Mouse (Mus musculus) left cerebral cortex, adult 18-20 months (tissue): ENCODE measurements around the gene 6430571L13Rik. TPM values are rescaled to one million over a fixed set of nuclear protein-coding genes. Genes with fewer than 3 reads are reported as not detected.

Experiments
- DNase-seq, 2 experiments: peaks; one replicate each; pipeline ENCODE4 v3.0.0; 2021 to 2022; ENCODE audit warnings: low spot score in 2 of 2, mixed read lengths in 1 of 2
- long read RNA-seq, 2 experiments: library from polyadenylated mRNA; stranded (forward); transcript quantifications; one replicate each; pipeline ENCODE4 v2.0.0; 2021
- total RNA-seq, 2 experiments: library from RNA; stranded (reverse); gene quantifications; 2 replicates each; pipeline ENCODE4 v1.2.3; 2021

Gene 6430571L13Rik
- total RNA-seq: 1 to 10 TPM; 4.1 to 4.2 TPM
- long read RNA-seq, experiment 1, transcript 6430571L13Rik-201 (6 exons, 2,599 nt): major isoform, 5 of 6 reads
- long read RNA-seq, experiment 1, partial matches to known transcripts: 0 of 6 reads
- long read RNA-seq, experiment 1, other reads (novel, unspliced or antisense): 1 of 6 reads
- long read RNA-seq, experiment 2, partial matches to known transcripts: 1 of 5 reads
- long read RNA-seq, experiment 2, other reads (novel, unspliced or antisense): 0 of 5 reads

- peak; percentile 92 to 94 for DNase-seq
Observed at GRCm38 (mm10) chr9:107340267-107340859, at the start of gene 6430571L13Rik. Gene 6430571L13Rik, plus strand, starts transcription at chr9:107340602.

- peak; percentile 69 to 89 for DNase-seq
Observed at GRCm38 (mm10) chr9:107290897-107291296, 49.5 kb upstream of the 6430571L13Rik start.

DNA sequence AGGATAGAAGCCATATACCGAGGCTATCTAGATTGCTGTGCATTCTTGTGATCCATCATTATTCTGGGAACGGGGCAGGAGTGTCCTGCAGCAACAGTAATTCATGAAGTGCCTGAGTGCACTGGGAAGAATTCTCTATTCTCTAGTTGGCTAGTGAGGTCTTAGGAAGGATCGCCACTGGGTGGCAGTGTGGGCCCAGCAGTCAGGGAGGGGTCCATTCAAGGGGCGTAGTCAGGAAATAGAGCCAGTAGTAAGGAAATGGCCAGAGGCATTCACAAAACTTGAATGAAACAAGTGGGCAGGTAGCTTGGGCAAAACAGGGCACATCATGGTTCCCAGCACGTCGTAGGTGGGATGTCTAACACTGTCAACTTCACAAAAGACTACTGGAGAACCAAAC is 46.2 kb upstream of the 6430571L13Rik start:
- peak; percentile 71 to 79 for DNase-seq

DNA sequence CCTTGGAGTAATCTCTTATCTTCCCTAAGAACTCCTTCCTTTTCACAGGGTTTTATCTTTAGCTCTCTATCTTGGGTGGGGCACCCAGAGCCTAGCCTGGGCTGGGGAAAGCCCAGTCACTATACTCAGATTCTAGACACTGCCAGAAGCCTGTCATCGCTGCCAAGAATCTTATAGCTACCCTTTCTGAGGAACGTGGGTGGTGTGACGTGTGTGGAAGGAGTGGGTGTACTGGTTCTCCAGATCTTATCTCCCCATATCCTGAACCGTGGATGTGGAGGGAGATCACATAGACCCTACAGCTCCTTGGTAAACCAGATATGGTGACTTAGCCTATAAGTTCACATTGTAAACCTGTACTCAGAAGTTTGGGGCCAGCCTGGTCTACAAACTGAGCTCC is 44.8 kb upstream of the 6430571L13Rik start:
- DNase-seq: peak; percentile 49 to 55

DNA sequence AAGGTAGTCTGAATTCAATTTTAAA is 44.6 kb upstream of the 6430571L13Rik start, which contains the start of gene Cish:
Cish (plus strand) TSS at position 11 of the 25 bp plus-strand sequence.
- DNase-seq: no peak

GRCm38 (mm10) chr9:107296041-107296440 is 44.4 kb upstream of the 6430571L13Rik start:
- DNase-seq: no peak

DNA sequence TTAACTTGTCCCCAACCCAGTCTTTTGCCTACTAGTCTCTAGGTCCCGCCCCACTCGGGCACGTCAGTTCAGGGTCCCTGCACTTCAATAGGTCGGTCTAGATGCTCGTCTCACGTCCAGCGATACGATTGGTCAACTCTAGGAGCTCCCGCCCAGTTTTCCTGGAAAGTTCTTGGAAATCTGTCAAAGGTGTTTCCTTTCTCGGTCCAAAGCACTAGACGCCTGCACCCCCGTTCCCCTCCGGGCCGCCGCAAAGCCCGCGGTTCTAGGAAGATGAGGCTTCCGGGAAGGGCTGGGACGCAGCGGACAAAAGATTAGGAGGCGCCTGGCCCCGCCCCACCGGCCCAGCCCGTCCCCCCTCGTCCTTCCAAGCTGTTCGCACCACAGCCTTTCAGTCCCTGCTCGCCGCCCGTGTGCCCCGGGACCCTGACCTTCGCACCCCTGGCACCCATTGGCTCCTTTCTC is 43.9 kb upstream of the 6430571L13Rik start:
- peak; percentile 90 to 92 for DNase-seq

DNA sequence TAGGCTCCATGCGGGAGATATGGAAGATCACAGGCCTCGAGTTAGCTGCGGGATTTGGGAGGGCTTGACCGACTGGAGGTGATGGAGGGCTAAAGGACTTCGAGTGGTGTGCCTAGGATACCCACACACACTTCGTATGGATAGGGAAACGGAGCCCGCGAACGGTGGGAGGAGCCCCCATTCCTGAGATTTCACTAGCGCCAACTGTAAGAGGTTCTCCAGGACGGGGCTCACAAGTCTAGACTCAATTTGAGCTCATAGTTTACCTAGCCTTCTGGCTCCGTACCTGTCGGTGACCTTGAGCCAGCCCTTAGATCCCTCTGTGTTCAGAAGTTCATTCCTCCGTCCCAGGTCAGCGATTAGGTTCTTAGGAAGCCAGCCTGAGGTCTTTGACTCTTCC is 43.3 kb upstream of the 6430571L13Rik start:
- no peak for DNase-seq

- DNase-seq: no peak
Observed at GRCm38 (mm10) chr9:107297658-107298057, 42.7 kb upstream of the 6430571L13Rik start.

GRCm38 (mm10) chr9:107298059-107298780 is 42.2 kb upstream of the 6430571L13Rik start:
- no peak for DNase-seq

DNA sequence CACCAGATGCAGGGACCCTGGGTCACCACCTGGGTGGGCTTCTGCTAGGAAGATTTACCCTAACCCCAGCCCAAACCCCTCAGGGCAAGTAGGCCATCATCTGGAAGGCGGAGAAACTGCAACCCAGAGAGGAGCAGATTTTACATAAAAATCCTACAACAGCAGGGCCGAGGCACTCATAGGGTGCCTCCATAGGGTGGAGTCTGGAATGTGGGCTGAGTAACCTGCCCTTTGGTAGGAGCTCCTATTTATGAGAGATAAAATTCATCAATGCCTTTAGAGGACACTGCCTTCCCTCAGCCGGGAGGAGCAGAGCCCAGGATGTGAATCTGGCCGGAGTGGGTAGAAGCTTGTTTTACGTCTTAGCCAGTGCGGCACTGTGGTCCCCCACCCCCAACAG is 41.5 kb upstream of the 6430571L13Rik start:
- DNase-seq: no peak

DNA sequence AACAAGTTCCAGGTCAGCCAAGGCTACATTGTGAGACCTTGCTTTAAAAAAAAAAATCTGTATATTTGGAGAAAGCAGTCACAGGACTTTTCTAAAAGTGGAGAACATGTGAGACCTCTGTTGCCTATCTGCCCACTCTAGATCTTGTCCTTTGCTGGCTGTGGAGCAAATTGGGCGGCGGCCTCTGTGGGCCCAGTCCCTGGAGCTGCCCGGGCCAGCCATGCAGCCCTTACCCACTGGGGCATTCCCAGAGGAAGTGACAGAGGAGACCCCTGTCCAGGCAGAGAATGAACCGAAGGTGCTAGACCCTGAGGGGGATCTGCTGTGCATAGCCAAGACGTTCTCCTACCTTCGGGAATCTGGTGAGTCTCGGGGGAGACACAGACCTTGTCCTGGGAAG is 40.6 kb upstream of the 6430571L13Rik start:
- no peak for DNase-seq

- DNase-seq: no peak
Observed at GRCm38 (mm10) chr9:107300224-107300973, 40.0 kb upstream of the 6430571L13Rik start.

GRCm38 (mm10) chr9:107301554-107302331 is 38.7 kb upstream of the 6430571L13Rik start:
- DNase-seq: no peak

DNA sequence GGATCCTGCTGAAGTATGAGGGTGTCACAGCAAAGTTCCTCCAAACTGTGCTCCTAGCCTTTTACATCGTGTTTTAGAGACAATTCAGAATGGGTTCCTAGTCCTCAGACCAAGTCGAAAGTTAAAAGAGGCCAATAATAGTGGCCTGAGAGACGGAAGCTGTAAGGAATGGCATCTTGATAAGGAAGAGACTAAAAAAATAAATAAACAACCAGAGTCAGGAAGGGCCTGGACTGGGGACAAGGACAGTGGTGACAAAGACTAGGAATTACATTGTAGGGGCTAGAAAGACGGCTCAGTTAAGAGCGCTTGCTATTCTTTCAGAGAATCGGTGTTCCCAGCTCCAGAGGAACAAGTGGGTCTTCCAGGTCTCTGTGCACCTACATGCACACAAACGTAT is 37.8 kb upstream of the 6430571L13Rik start:
- DNase-seq: no peak

GRCm38 (mm10) chr9:107303121-107303820 is 37.1 kb upstream of the 6430571L13Rik start:
- DNase-seq: peak in 1 of 2 experiments; percentile 26

- DNase-seq: no peak
Observed at GRCm38 (mm10) chr9:107303900-107304299, 36.5 kb upstream of the 6430571L13Rik start.

DNA sequence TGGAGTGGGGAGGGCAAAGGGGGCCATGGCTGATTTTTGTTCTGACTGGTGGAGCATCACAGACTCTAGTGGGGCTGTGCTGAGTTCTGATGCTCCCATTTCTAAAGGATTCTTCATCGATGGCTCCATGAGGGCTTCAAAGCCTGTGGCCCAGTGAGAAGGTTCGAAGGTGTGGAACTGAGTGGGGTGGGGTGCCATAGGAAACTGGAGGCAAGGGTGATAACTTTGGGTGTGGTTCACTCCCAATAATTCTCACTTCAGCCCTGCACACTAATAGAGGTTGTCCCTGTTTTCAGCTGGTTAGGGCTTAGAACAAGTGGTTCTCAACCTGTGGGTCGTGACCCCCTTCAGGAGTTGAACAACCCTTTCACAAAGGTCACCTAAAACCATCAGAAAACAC is 36.0 kb upstream of the 6430571L13Rik start:
- DNase-seq: no peak

GRCm38 (mm10) chr9:107305012-107305411 is 35.4 kb upstream of the 6430571L13Rik start:
- DNase-seq: no peak
